Mouse (Mus musculus) gastrocnemius, postnatal 25 days (tissue): ENCODE results near the gene Phldb2. TPM values are rescaled to one million over a fixed set of nuclear protein-coding genes. Genes with fewer than 3 reads are reported as not detected.

ENCODE experiments used
- DNase-seq: peaks from one replicate; pipeline ENCODE4 v3.0.0; 2022
- total RNA-seq, 2 experiments: library from RNA; stranded (reverse); gene quantifications; 1 replicate in 1 of 2; 2 replicates in 1 of 2; pipeline ENCODE4 v1.2.3; 2021

Gene Phldb2
- total RNA-seq, 2 experiments from 2014 or later: 9.4 to 9.9 TPM

DNA sequence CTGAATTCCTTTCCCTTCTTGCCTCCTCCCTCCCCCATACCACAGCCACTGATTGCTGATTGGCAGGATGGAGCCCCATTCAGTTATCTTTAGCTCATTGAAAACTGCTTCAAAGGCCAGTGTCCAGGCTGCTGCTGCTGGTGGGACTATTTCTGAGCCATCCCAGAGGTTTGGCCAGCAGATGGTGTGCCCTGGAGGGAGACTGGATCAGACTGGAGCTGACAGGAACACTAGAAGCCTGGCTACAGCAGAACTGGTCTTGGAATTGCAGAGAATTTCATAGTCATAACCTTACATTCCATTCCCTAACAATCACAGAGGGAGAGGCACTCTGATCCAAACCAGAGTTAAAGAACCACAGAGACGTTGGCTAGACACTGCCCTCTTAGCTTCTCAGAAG lies 60.5 kb downstream of the Phldb2 start:
- DNase-seq: no peak

DNA sequence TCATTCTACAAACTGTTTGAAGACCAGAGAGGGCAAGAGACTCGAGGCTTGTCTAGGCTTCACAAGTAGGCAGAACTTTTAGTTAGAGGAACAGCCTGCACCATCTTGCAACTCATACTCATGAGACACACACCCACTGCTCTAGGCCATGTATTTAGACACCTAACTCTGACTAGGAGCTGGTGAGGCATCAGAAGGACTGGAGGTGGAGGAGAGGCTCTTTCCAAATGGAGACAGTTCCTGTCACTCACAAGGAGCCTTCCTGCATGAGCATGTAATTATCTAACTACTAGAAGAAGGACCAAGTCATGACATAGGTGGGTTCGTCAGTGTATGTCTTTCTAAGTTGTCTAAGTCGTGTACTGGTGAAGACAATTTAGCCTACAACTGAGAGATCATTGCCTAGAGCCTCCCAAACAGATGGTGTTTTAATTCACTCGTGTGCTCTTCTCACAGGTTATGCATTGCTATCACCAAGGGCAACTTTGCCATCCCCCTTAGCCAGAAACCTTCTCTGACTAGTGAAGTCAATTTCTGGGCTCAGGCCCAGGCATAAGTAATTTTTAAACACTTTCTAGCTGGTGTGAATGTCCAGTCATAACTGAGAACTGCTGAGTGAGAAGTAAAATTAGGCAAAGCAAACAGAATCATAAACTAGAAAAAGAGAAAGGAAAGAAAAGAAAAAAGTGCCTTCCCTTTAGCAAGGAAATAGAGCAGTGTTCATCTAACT lies 62.8 kb downstream of the Phldb2 start:
- no peak for DNase-seq

DNA sequence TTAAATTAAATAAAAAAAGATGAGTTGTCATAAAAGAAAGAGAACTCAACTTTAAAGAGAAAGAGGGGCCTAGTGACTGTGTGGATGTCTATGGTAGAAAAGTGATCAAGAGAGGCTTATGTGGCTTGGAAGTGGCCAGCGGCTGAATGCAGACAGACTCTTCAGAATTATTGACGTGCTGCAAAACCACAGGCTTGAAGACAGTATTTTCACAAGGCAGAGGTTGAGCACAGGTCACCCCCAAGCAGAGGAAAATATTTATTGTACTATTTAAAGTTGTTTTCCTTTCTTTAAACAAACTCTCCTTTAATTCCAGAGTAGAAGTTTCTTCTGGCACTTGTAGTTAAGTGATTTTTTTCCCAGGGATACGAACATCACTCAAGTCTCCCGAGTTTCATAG lies 63.8 kb downstream of the Phldb2 start:
- DNase-seq: no peak

DNA sequence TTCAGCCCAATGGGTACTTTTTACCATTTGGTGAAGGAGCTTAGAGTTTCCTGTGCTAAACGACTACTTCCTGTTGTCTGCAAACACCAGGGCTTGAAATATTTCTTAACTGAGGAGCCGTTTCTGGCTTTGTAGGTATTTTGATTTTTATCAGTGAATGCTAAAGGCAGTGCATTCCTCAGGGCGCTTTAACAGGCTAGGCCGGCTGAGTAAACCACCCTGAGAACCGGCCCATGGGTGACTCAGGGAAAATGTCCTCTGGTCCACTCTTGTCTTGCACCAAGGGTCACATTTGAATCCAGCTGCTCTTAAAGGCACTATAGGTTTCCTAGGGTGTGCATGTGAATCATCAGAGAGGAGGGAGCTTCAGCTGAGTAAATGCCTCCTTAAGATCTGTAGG lies 66.8 kb downstream of the Phldb2 start:
- no peak for DNase-seq

DNA sequence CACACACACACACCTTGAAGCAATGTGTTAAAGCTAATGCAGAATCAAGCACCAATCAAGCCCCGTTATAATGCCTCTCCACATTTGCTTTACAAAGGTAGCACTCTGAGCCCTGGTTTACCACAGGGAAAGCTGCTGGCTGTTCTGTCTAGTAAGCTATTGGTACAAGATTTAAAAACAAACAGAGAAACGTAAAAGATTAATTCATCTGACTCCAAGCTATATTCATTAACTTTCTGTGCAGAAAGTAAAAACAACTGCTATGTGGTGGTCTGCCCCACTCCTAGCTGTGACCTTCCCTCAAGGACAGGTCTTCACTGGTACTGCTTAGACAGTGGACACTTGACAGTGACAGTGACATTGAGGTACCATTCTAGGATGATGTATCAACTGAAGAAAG lies 69.2 kb downstream of the Phldb2 start:
- no peak for DNase-seq

DNA sequence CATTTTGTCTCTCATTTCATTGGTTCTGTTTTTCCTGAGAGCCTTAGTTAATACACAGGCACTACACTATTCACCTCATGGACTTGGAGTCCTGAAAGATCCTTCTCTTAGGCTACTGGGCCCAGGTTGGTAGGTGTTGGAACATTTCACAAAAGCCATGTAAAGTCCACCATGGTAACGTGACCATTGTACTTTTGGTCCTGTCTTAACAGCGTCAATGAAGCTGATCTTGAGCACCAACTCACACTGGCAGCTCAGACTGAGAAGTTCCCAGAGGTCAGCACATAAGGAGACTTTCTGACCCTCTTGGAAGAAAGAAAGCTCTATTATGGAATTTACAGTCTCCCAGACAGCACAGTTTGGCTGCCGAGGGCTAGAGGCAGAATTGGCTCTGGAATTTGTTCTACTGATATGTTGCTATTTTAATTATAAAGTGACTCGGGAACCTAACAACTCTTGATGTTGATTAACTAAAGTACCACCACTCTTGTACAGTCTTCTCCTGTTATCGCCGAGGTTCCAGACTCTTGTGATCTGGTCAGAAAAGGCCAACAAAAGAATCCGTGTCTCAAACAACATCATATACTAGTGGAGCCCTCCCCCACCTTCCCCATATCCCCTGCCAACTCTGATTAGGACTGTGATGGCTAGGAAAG lies 72.1 kb downstream of the Phldb2 start:
- DNase-seq: no peak

DNA sequence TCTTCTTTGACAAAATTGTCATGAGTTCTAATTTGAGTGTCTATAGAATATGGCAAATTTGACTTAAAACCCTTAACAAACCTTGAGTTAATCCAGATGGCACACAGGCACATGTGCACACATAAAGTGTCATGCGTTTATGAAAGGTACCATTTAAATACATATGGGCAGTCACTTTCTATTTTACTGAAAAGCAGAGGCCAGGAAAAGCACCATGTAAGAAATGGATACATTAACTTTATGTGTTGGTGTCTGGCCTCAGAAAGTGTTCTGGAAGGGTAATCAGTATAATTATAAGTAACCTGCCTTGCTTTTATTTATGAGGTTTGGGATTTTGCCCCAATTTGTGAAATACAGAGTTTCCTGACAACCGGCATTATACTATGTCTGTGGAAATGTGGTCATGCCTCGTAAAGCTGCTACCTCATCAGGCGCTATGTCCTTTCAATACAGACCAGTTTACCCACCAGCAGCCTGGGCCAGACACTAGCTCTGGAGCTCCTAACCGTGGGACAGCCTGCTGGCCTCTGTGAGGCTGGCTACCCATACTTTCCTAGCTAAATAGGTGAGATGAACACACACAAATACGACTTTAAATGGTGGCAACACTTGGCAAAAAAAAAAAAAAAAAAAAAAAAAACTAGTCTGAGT lies 73.2 kb downstream of the Phldb2 start:
- no peak for DNase-seq

DNA sequence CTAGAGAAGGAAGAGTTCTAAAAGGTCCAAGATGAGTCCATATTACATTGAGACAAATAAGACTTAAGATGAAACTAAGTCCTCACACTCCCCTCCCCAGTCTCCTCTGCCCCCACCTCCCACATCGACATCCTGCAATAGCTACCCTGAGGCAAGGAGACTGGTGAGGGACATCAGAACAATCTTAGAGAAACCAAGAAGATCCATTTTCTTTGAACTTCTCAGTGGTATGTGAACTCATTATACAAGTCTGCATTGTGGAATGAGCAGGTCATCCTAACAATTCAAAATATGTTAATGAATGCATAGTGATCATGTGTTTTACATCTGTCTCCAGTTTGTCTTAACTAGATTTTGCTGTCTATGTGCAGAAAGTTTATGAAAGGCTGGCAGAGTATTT lies 75.7 kb downstream of the Phldb2 start:
- DNase-seq: no peak

DNA sequence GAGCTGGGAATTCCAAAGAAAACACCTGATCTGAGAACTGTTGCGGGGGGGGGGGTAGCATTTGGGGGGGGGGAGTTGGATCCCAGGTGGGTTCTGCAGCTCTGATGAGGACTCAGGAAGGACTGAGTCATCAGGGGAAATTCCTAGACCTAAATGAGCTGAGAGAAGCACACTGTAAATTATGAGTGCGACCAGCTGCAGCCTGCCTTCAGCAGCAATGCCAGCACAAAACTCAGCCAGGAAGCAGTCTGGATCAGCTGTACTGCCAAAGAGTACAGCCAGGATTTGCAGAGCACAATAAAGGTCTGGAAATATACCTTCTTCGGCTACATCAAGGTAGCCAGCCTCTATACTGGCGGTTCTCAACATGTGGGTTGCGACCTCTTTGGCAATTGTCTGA lies 76.2 kb downstream of the Phldb2 start:
- DNase-seq: peak; percentile 49

DNA sequence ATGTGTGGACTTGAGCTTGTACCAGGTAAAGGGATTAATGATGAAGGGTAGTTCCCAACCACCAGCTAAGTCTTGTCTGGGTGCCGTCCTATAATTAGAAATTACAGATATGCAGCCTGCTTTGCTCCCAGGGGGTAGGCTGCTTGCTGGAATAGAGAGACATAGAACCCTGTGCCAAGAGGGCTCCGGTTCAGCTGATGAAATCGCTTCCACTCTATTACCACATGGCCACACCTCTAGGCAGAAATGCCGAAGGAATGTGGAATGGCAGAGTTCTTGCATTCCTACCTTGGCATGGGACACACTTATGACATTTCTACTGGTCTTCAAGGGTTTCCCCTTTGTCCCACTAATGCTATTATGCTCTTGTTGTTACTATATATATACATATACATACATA lies 80.0 kb downstream of the Phldb2 start:
- DNase-seq: peak; percentile 52

DNA sequence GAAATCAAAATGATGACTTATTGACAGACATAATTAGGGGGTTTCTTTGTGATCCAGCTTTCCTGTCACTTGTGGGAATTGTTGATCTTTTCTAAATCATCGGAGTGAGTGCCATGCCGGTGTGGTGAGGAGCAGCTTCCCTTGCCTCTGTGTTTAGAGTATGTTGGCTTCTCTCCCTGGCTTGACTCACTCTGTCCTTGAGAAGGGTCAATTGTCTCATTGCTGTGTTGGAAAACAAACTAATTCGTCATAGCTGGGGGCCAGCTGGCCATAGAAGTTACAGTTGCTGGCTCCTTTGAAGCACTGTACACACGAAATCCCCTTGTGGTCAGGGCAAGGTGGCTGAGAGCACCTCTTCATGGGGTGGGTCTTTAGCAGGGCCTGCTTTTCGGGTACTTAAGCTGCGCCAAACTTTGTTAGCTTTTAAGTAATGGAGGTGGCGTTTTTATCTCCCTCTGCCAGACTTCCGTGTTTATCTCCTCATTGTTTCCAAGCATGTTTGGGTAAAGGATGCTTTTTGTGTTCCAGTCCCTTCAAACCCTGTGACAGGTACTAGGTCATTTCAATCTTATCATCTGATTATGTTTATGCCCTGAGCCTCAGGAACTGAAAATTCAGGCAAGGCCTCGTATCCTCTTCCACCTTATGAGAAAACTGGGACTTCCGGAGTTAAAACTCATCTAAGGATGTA lies 82.0 kb downstream of the Phldb2 start:
- peak; percentile 8 for DNase-seq

DNA sequence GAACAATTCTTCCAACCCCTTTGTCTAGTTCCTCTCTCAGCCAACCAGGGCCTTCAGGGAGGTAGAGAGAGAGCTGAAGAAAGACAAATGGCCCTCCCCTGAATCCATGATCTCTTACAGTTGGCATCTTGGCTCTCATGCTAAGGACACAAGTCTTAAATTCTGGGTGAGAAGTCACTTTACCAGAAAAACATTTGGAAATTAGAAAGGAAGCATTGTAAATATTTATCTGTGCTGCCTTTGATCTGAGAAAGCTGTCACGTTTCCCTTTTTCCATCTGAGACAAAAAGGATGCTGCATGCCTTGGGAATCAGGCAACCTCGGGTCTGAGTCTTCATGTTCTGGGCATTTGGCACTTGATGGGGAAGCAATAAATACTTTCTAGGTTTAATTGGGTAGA lies 82.7 kb downstream of the Phldb2 start:
- DNase-seq: no peak

DNA sequence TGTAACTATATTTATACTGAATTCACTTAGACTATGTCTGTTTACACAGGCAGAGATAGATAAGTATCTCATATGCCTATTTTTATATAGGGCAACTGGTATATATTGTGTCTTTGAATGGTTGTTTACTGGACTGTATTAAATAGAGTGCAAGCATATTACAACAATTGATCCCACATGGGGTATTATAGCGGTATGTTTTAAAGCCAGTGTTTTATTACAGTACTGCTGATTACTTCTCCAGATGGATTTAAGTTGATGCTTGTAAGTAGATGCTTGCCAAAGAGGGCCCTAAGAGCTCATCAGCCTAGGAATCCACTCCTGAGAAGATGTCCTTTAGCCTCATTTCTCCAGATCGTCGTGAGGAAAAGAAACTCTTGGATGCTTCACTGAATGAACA lies 84.4 kb downstream of the Phldb2 start:
- DNase-seq: no peak

DNA sequence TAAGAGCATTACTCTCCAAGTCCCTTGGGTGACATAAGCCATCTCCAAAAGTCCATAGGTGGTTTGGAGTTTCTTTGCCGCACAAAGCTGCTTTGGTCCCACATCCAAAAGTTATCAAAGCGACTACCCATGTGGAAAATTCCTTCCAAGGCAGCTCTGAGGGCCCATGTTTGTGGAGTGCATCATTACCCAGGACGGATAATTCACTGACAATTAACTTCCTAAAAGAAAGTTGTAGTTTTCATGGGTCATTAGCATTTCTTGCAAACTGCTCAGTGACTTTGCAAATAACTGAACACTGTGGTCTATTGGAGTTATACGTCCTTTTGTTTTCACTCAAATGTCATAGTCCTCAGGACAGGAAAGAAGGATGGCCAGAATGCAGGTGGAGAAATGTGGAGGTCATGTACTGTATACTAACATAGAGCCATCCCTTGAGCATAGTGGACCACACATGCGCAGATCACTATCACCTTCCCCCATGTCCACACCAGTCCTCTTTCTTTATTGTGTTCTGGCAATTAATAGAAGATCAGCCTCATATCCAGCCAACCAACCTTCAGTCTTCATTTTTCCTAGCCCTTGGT lies 96.0 kb downstream of the Phldb2 start:
- no peak for DNase-seq

DNA sequence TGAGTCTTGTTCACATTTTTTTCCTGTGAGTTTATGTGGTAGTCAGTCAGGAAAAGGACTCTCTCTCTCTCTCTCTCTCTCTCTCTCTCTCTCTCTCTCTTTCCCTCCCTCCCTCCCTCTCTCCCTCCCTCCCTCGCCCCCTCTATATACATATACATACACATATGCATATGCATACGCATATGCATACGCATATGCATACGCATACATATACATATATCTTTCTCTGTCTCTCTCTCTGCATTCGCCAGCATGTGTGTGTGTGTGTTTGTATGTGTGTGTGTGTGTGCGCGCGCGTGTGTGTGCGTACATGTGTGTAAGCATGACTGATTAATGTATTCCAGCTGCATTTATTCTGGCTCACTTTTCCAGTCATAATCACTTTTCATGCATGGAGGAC lies 98.9 kb downstream of the Phldb2 start:
- DNase-seq: no peak

DNA sequence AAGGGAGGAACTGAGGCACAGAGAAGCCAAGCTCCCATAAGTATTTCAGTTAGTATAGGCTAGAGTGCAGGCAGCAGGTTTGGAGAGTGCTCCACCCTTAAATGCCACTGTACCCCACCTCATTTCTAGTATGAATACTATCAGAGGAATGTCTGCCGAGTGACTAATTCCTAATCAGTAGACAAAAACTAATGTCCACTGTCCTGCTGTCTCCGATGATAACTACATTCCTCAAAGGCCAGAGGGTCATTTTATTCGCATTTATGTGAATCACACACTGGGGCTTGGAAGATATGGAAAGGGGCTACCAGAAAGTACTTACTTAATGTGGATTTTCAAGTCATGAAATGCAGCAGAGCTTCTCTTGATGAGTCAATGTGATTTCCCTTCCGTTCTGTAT lies 104.4 kb downstream of the Phldb2 start:
- no peak for DNase-seq

DNA sequence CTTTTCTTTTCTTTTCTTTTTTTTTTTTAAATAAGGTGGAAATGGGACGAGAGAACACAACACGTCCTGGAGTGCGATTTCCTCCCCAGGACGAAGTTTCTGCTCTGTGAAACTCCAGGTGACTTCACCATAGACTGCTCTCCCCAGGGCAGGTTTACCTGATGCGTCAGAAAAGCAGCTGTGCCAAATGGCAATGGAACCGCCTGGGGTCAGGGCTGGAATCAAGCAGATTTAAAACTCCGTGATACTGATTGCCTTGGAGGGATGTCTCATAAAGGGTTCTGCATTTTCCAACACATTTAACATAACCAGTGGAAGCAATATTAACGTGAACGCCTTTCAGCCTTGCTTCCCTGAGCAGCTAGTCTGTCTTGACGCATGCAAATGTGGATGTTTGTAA lies 108.5 kb downstream of the Phldb2 start:
- no peak for DNase-seq

DNA sequence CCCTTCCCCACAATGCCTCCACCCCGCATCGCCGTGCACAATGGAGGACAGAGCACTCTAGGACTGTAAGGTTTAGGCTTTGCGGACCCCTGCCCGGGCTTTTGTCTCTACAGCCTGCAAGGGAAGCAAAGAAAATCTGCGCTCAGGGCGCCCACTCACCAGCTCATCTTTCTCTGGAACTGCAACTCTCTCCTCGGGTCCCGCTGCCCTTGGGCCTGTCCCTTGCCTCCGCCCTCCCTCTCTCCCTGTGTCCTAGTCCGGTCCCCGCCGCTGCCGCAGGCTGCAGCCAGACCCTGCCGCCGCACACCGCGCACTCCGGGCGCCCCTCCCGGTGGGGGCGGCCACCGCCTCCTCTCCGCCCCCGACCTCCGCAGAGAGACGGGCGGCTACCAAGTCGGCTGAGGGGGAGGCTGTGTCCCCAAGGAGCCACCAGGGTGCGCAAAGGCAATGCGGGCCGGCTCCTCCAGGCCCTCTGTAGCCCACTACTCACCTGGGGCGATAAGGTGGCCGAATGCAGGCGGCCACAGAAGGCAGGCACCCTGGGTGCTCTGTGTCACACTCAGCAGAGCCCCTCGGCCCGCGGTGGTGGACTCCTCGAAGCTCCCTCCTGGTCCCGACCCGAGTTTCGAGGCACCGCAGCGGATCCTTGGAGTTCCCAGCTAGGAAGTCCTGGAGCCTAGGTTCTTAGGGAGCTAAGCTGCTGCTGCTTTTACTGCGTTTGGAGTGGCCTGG lies 109.2 kb downstream of the Phldb2 start:
- peak; percentile 82 for DNase-seq

DNA sequence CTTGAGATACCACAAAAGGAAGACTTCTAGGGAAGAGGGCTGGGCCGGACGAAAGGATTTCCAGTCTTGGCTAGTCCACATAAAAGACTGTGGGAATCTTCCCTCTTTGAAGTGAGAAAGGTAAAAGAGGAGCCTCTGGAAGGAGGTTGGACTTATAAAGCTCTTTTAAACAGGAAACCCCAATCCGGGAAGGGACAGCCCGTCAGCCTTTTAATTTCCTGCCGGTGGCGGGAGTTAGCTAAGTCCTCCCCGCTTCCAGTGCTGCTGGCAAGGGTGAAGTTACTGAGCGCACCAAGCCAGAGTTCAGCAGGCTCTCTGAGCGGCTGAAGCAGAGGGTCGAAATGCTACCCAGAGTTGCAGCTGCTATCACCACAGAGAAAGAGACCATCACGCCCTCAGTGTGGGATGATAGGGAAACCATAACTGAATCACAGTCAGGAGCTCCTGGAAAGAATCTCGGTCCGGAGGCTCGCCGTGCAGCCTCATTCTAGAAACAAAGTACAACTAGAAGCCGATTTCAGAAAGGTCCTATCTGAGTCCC lies 110.0 kb downstream of the Phldb2 start:
- DNase-seq: peak; percentile 36

DNA sequence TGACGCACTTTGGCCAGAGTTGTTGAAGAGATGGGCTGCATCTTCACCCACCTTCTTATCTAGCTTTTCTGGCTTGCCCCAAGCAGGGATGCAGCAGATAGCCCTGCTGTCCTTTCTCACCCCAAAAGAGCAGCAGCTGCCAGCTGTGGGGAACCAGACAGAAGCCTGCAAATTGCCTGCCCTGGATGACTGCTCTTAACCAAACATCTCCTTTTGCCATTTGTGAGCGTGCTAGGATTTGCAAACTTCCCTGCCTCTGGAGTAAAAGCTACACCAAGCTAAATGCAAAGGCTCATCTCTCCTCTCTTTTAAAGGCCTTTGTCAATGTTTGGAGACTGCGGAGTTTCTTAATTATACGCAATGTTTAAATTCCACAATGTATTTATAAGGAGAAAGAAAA lies 111.0 kb downstream of the Phldb2 start:
- no peak for DNase-seq

DNA sequence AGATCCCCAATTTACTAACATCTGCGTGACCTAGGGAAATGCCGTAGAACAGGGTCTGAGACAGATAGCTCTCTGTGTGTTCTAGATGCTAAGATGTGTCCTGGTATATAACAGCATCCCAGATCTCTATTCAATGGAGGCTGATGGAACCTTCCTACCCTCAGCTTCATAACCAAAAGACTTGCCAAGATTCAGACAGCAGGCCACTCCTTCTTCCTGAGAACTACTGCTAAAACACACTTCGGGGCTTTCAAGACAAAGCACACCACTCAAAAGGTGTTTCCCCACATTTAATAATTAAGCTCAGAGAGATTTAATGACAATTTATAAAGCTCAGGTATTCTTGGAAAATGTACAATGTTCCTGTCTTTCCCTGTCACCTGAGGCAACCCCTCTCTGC lies 111.6 kb downstream of the Phldb2 start:
- no peak for DNase-seq

DNA sequence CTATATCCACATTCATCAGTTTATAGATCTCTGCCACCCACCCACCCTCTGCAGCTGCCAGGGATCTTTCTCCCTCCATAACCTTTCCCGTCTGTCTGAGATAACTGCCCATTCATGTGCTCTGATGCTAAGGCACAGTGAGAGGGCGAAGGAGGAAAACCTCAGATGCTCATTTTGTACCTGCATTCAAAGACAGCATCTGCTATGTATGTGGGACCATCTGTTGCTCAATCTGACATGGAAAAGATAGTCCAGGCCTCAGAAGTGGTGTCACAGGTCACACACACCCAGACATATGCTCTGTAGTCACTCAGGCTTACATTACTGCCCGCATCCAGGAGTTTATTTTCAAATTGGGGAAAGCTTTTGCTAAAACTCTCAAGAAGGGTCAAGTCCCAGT lies 112.4 kb downstream of the Phldb2 start:
- DNase-seq: no peak
